10 mouse cellular contexts compared by ENCODE assay signal in genomic region chr10:118122441-118123162, GRCm38 (mm10). TPM values are rescaled to one million over a fixed set of nuclear protein-coding genes. Genes with fewer than 3 reads are reported as not detected.
A peak's percentile ranks its signal among the peaks of the same experiment; 100 is the strongest.
DNase-seq lines count a peak whose midpoint lies in the region; ATAC-seq and TF ChIP-seq lines count a peak whose summit lies in the region.
"Had no signal": no experiment of that assay in that cellular context is flagged by ENCODE, and none has a peak within 500 bp of the region (broad histone marks: within the 10 kb centered on the region; RNA-seq: fewer than 3 reads in every experiment).

No protein-coding gene starts in this region.

- in situ Hi-C loops in Patski (cut with MboI; ENCODE audit: low pct_unique_long_range_greater_than_20kb) = no loop called here

- H3K4me1 ChIP-seq in hindbrain, embryonic 13.5 days (replicated peaks) = peaks cover 24% of the 10 kb centered on the region
- H3K4me1 ChIP-seq in hindbrain, embryonic 11.5 days (replicated peaks; ENCODE audit: control insufficient read depth, insufficient read depth, low read length) = no peaks in the 10 kb centered on the region
- peaks cover 20% of the 10 kb centered on the region for H3K4me1 ChIP-seq in midbrain, embryonic 13.5 days (replicated peaks)
- H3K4me1 ChIP-seq in midbrain, embryonic 10.5 days = no peaks in the 10 kb centered on the region; the same call in 1 of the 2 replicates
- no peaks in the 10 kb centered on the region for H3K4me1 ChIP-seq in hindbrain, embryonic 16.5 days (ENCODE audit: control insufficient read depth, insufficient read depth, low read depth, low read length)
- H3K4me1 ChIP-seq: liver, embryonic 13.5 days had no signal

- no peak overlapping the region for H3K4me3 ChIP-seq in hindbrain, embryonic 13.5 days
- no peak overlapping the region for H3K4me3 ChIP-seq in hindbrain, embryonic 11.5 days (ENCODE audit: low read depth, low read length)
- no peak overlapping the region for H3K4me3 ChIP-seq in midbrain, embryonic 13.5 days (replicated peaks)
- H3K4me3 ChIP-seq in midbrain, embryonic 10.5 days = no peak overlapping the region
- H3K4me3 ChIP-seq in hindbrain, embryonic 16.5 days (ENCODE audit: low read length) = no peak overlapping the region
- H3K4me3 ChIP-seq: liver, embryonic 13.5 days had no signal

- ATAC-seq in hindbrain, embryonic 13.5 days (ENCODE audit: low FRiP score) = no peak
- ATAC-seq in hindbrain, embryonic 11.5 days (ENCODE audit: low FRiP score) = no peak
- ATAC-seq in midbrain, embryonic 13.5 days = 0 out of 2 replicates have a peak, but pooled peaks have one; percentile 16
- peak; percentile 80 for ATAC-seq in Patski
- peak; percentile 29; the same call in 1 of the 2 replicates for ATAC-seq in hindbrain, embryonic 16.5 days

- no peak overlapping the region for H3K9ac ChIP-seq in hindbrain, embryonic 13.5 days
- no peak overlapping the region for H3K9ac ChIP-seq in hindbrain, embryonic 11.5 days (ENCODE audit: low read depth, low read length)
- H3K9ac ChIP-seq in midbrain, embryonic 13.5 days (replicated peaks) = no peak overlapping the region
- H3K9ac ChIP-seq in hindbrain, embryonic 16.5 days (ENCODE audit: low read depth, low read length) = no peak overlapping the region
- H3K9ac ChIP-seq: liver, embryonic 13.5 days had no signal

- no peak for DNase-seq in hindbrain, embryonic 11.5 days (ENCODE audit: low spot score)
- DNase-seq in midbrain, embryonic 10.5 days (ENCODE audit: low spot score) = no peak
- no peak for DNase-seq in Patski (ENCODE audit: low read depth, low spot score)
- DNase-seq in ovary, postnatal 36 days (ENCODE audit: low spot score) = no peak
- DNase-seq: adrenal gland, postnatal 10 days; kidney, postnatal 10 days; liver, embryonic 13.5 days had no signal

- H3K27ac ChIP-seq in hindbrain, embryonic 13.5 days = peak overlapping the region; percentile 74; the same call in 1 of the 2 replicates
- H3K27ac ChIP-seq in hindbrain, embryonic 11.5 days (ENCODE audit: low read depth, low read length) = no peak overlapping the region
- peak overlapping the region; percentile 71 for H3K27ac ChIP-seq in midbrain, embryonic 13.5 days
- no peak overlapping the region for H3K27ac ChIP-seq in midbrain, embryonic 10.5 days (replicated peaks)
- 0 out of 2 replicates have a peak overlapping the region, but pooled peaks have one; percentile 23 for H3K27ac ChIP-seq in hindbrain, embryonic 16.5 days (ENCODE audit: low read depth, low read length)
- H3K27ac ChIP-seq: liver, embryonic 13.5 days had no signal

- H3K4me2 ChIP-seq in hindbrain, embryonic 13.5 days = no peak overlapping the region
- H3K4me2 ChIP-seq in hindbrain, embryonic 11.5 days (replicated peaks; ENCODE audit: low read depth, low read length) = no peak overlapping the region
- no peak overlapping the region for H3K4me2 ChIP-seq in midbrain, embryonic 13.5 days (replicated peaks)
- H3K4me2 ChIP-seq in hindbrain, embryonic 16.5 days (ENCODE audit: low read length) = no peak overlapping the region; the same call in 1 of the 2 replicates
- H3K4me2 ChIP-seq: liver, embryonic 13.5 days had no signal

- POLR2A ChIA-PET in Patski (lab: Charles Lee) = no interaction called here

- 88% methylated on average over 11 of the region's 11 CpGs for WGBS in hindbrain, embryonic 13.5 days
- WGBS in hindbrain, embryonic 11.5 days = 90% methylated on average over 11 of the region's 11 CpGs
- WGBS in midbrain, embryonic 13.5 days = 78% methylated on average over 11 of the region's 11 CpGs
- 89% methylated on average over 11 of the region's 11 CpGs for WGBS in midbrain, embryonic 10.5 days
- 76% methylated on average over 11 of the region's 11 CpGs for WGBS in hindbrain, embryonic 16.5 days

- no peaks in the 10 kb centered on the region for H3K27me3 ChIP-seq in hindbrain, embryonic 13.5 days
- no peaks in the 10 kb centered on the region for H3K27me3 ChIP-seq in hindbrain, embryonic 11.5 days (ENCODE audit: control insufficient read depth, insufficient read depth, low read length)
- H3K27me3 ChIP-seq in midbrain, embryonic 13.5 days = 0 out of 2 replicates have a peak, but pooled peaks cover 3% of the 10 kb centered on the region
- no peaks in the 10 kb centered on the region for H3K27me3 ChIP-seq in midbrain, embryonic 10.5 days (ENCODE audit: low read depth, poor library complexity, severe bottlenecking)
- no peaks in the 10 kb centered on the region for H3K27me3 ChIP-seq in Patski
- no peaks in the 10 kb centered on the region for H3K27me3 ChIP-seq in hindbrain, embryonic 16.5 days (replicated peaks; ENCODE audit: control insufficient read depth, insufficient read depth, low read length)
- H3K27me3 ChIP-seq: liver, embryonic 13.5 days had no signal

- CTCF ChIA-PET in Patski (lab: Charles Lee) = interaction anchor here (1.0 to 1.1 kb wide), 3 partner anchors 12 to 35 kb away, joined by 3 read pairs; no protein-coding TSS in a partner anchor

- no peaks in the 10 kb centered on the region for H3K9me3 ChIP-seq in hindbrain, embryonic 13.5 days
- no peaks in the 10 kb centered on the region for H3K9me3 ChIP-seq in hindbrain, embryonic 11.5 days (ENCODE audit: control insufficient read depth, low read length)
- H3K9me3 ChIP-seq in midbrain, embryonic 13.5 days = no peaks in the 10 kb centered on the region
- H3K9me3 ChIP-seq in midbrain, embryonic 10.5 days (replicated peaks) = no peaks in the 10 kb centered on the region
- H3K9me3 ChIP-seq in hindbrain, embryonic 16.5 days (ENCODE audit: control insufficient read depth, low read length) = no peaks in the 10 kb centered on the region
- H3K9me3 ChIP-seq: liver, embryonic 13.5 days had no signal

- no peak for TF ChIP-seq CTCF in Patski (IDR thresholded peaks at IDR 0.05)

- H3K36me3 ChIP-seq in hindbrain, embryonic 13.5 days = no peaks in the 10 kb centered on the region
- H3K36me3 ChIP-seq in hindbrain, embryonic 11.5 days (ENCODE audit: control insufficient read depth, insufficient read depth, low read length) = no peaks in the 10 kb centered on the region
- H3K36me3 ChIP-seq in midbrain, embryonic 13.5 days = no peaks in the 10 kb centered on the region
- no peaks in the 10 kb centered on the region for H3K36me3 ChIP-seq in midbrain, embryonic 10.5 days
- H3K36me3 ChIP-seq in hindbrain, embryonic 16.5 days (ENCODE audit: control insufficient read depth, insufficient read depth, low read length) = no peaks in the 10 kb centered on the region
- H3K36me3 ChIP-seq: liver, embryonic 13.5 days had no signal

RNA-seq across cellular contexts. Expression of gene Mdm1, which starts 19.0 kb away (rescaled TPM):
- polyA plus RNA-seq in hindbrain, embryonic 13.5 days (2015; fragmentation: Nextera tagmentation; extraction: Ambion mirVana) = 36.6 and 37.1 TPM in 2 replicates
- polyA plus RNA-seq in hindbrain, embryonic 11.5 days (2014; fragmentation: Nextera tagmentation; extraction: Ambion mirVana) = 57.3 and 62.2 TPM in 2 replicates
- polyA plus RNA-seq in midbrain, embryonic 13.5 days (2015; fragmentation: Nextera tagmentation; extraction: Ambion mirVana) = 41.2 and 46.1 TPM in 2 replicates
- polyA plus RNA-seq in midbrain, embryonic 10.5 days (2016; fragmentation: Nextera tagmentation; extraction: Ambion mirVana) = 53.8 and 56.2 TPM in 2 replicates
- 11.7 TPM for polyA plus RNA-seq in Patski (2021)
- polyA plus RNA-seq in hindbrain, embryonic 16.5 days (2015; fragmentation: Nextera tagmentation; extraction: Ambion mirVana) = 27.9 TPM in 2 replicates

Comparison
In these comparisons a context has a peak if more than half of its experiments do, and no peak if none do; other contexts are left out.
1. ATAC-seq: peak in midbrain, embryonic 13.5 days (single experiment), Patski (single experiment) and hindbrain, embryonic 16.5 days (single experiment); none in hindbrain, embryonic 13.5 days (single experiment) and hindbrain, embryonic 11.5 days (single experiment).
2. H3K27ac ChIP-seq: peak in hindbrain, embryonic 13.5 days (single experiment), midbrain, embryonic 13.5 days (single experiment) and hindbrain, embryonic 16.5 days (single experiment); none in hindbrain, embryonic 11.5 days (single experiment) and midbrain, embryonic 10.5 days (single experiment).